Mouse (Mus musculus) heart, embryonic 12.5 days (tissue): ENCODE data around the gene Gm20924. TPM values are rescaled to one million over a fixed set of nuclear protein-coding genes. Genes with fewer than 3 reads are reported as not detected.
"Not testable (repeated sequence)": the region's sequence is repeated elsewhere in the genome, so short reads cannot be mapped to it uniquely, and the experiment has no call there.

Experiments
- ATAC-seq: fragments of 200-750 bp; cut with Nextera tagmentation; 2 replicates; pipeline ENCODE4 v1.8.0; 2017; ENCODE audit warnings: moderate TSS enrichment, moderate library complexity; ENCODE audit not compliant: insufficient number of reproducible peaks, low FRiP score
- H3K27ac ChIP-seq: fragments of 300-500 bp; sonication (generic); 2 replicates; pipeline ENCODE4 v1.5.1; 2016; ENCODE audit warnings: mild to moderate bottlenecking, moderate library complexity; ENCODE audit not compliant: poor library complexity, severe bottlenecking
- H3K27me3 ChIP-seq: fragments of 300-500 bp; sonication (generic); replicated peaks from 2 replicates; pipeline ENCODE4 v1.6.1; 2016; ENCODE audit warnings: mild to moderate bottlenecking, moderate library complexity
- H3K36me3 ChIP-seq: fragments of 300-500 bp; sonication (generic); 2 replicates; pipeline ENCODE4 v1.6.1; 2016; ENCODE audit warnings: mild to moderate bottlenecking, moderate library complexity
- H3K4me1 ChIP-seq: fragments of 300-500 bp; sonication (generic); replicated peaks from 2 replicates; pipeline ENCODE4 v1.6.1; 2016; ENCODE audit warnings: mild to moderate bottlenecking
- H3K4me2 ChIP-seq: fragments of 300-500 bp; sonication (generic); 2 replicates; pipeline ENCODE4 v1.6.1; 2016; ENCODE audit warnings: mild to moderate bottlenecking, moderate library complexity
- H3K4me3 ChIP-seq: fragments of 300-500 bp; sonication (generic); 2 replicates; pipeline ENCODE4 v1.5.1; 2016; ENCODE audit warnings: mild to moderate bottlenecking
- H3K9ac ChIP-seq: fragments of 300-500 bp; sonication (generic); 2 replicates; pipeline ENCODE4 v1.6.1; 2016; ENCODE audit warnings: mild to moderate bottlenecking, moderate library complexity
- H3K9me3 ChIP-seq: fragments of 300-500 bp; sonication (generic); replicated peaks from 2 replicates; pipeline ENCODE4 v1.6.1; 2016; ENCODE audit warnings: mild to moderate bottlenecking, moderate library complexity
- WGBS: fragments of 180-500 bp; shearing (Covaris S2); methylation state at CpG from one replicate; pipeline ENCODE4 v1.1.7; 2016; 5-methylcytosine and 5-hydroxymethylcytosine counted together
- polyA plus RNA-seq: library from polyadenylated mRNA; unstranded; fragments of >200 nt; fragmentation: Nextera tagmentation; extraction: Ambion mirVana; gene quantifications from 2 replicates; pipeline ENCODE4 v1.2.1, GENCODE M21; 2016

Gene Gm20924
- polyA plus RNA-seq = not detected in 2 replicates

DNA sequence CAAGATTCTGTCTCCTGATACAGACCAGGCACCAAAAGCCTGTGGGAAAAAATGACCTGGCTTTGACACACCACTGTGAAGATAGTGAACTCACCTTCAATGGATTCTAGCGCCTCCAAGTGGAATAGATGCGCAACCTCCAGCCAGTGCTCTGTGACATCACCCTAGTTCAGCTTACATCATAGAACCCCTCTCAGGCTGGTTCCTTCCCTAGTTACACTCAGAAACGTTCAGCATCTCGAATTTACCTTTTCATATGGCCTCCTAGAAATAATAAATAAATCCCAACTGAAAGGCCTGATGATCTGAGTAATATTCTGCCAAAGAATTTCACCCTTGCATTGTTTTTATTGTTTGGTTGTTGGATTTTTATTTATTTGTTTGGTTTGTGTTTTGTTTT, at the start of gene Gm20924:
Gene Gm20924 (minus strand): TSS at position 101 of the 400 bp plus-strand sequence.
- no CpG with 5 or more reads among the region's 4 CpGs for WGBS
- H3K9ac ChIP-seq, H3K27ac ChIP-seq, H3K9me3 ChIP-seq, H3K36me3 ChIP-seq, H3K27me3 ChIP-seq, H3K4me3 ChIP-seq, H3K4me1 ChIP-seq, H3K4me2 ChIP-seq, ATAC-seq: not testable (repeated sequence)

Other genes with a start within 250 kb of the Gm20924 start
- not detected in 2 replicates for gene Gm20736, start 170.2 kb upstream of the Gm20924 start, polyA plus RNA-seq